Mouse (Mus musculus): ENCODE data around the gene Tas2r125. TPM values are rescaled to one million over a fixed set of nuclear protein-coding genes. Genes with fewer than 3 reads are reported as not detected.
"Not testable (repeated sequence)": the region's sequence is repeated elsewhere in the genome, so short reads cannot be mapped to it uniquely, and the experiment has no call there.

The Tas2r125 gene
- not detected in 2 replicates for polyA plus RNA-seq (2015; fragmentation: Nextera tagmentation; extraction: Ambion mirVana)

- no peak for ATAC-seq (ENCODE audit: borderline replicate concordance, extremely low read depth, low FRiP score, low TSS enrichment)
- Histone ChIP-seq H3K27me3 (no peaks in the 10 kb centered on the region), H3K9me3 (no peaks in the 10 kb centered on the region), H3K4me2 (no peak within 1 kb of the TSS), H3K36me3 (no peaks in the 10 kb centered on the region), H3K27ac (no peak within 1 kb of the TSS), H3K4me1 (no peaks in the 10 kb centered on the region), H3K9ac (no peak within 1 kb of the TSS), H3K4me3 (no peak within 1 kb of the TSS)
- WGBS = 83% methylated on average over 3 of the region's 3 CpGs
These were observed at the start of gene Tas2r125 for GRCm38 (mm10) chr6:132909351-132909750. Tas2r125 (plus strand) TSS chr6:132909651.

DNA sequence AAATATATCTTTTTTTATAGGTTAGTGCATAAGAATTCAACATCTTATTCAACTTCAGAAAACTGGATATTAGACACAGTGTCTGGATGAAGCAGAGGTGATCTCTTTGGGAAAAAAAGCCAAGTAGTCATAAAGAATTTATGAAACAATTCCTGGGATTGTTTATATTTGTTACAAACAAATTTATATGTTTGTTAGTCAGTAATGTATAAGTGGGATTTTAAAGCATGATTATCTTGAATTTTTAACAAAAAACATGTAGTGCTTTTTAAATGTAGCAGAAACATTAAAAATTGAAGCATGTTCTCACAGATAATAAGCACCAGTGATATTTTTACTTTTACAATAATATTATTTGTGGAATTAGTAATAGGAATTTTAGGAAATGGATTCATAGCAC is 41.7 kb upstream of the Tas2r125 start, which contains the start of gene Tas2r110:
Gene Tas2r110 (plus strand): TSS at position 301 of the 400 bp plus-strand sequence.
- Histone ChIP-seq H3K4me1 (no peaks in the 10 kb centered on the region), H3K36me3 (no peaks in the 10 kb centered on the region), H3K4me3 (no peak within 1 kb of the TSS), H3K9me3 (no peaks in the 10 kb centered on the region), H3K27me3 (no peaks in the 10 kb centered on the region), H3K9ac (no peak within 1 kb of the TSS), H3K27ac (no peak within 1 kb of the TSS), H3K4me2 (no peak within 1 kb of the TSS)
- ATAC-seq (ENCODE audit: borderline replicate concordance, extremely low read depth, low FRiP score, low TSS enrichment) = no peak

DNA sequence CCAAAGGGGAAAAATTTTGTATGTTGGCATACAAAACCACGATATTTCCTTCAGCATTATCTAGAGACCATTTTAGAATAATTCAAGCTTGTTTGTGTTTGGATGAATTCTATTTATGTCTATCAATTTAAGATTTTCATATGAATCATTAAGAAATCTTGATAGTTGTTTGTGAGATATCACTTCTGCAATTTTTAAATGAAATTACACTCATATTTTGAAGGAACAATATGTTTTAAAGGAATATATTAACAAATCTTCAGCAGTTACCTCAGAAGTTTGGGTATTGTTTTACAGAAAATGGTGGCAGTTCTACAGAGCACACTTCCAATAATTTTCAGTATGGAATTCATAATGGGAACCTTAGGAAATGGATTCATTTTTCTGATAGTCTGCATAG is 16.7 kb upstream of the Tas2r125 start, which contains the start of gene Tas2r113:
Gene Tas2r113 (plus strand): TSS at position 301 of the 400 bp plus-strand sequence.
- H3K4me3 ChIP-seq = no peak within 1 kb of the TSS
- no peaks in the 10 kb centered on the region for H3K27me3 ChIP-seq
- 62% methylated on average over 1 of the region's 1 CpGs for whole genome bisulfite sequencing
- no peaks in the 10 kb centered on the region for H3K4me1 ChIP-seq
- H3K27ac ChIP-seq = no peak within 1 kb of the TSS
- no peaks in the 10 kb centered on the region for H3K36me3 ChIP-seq
- no peaks in the 10 kb centered on the region for H3K9me3 ChIP-seq
- H3K9ac ChIP-seq = no peak within 1 kb of the TSS
- no peak within 1 kb of the TSS for H3K4me2 ChIP-seq
- ATAC-seq (ENCODE audit: borderline replicate concordance, extremely low read depth, low FRiP score, low TSS enrichment) = no peak

DNA sequence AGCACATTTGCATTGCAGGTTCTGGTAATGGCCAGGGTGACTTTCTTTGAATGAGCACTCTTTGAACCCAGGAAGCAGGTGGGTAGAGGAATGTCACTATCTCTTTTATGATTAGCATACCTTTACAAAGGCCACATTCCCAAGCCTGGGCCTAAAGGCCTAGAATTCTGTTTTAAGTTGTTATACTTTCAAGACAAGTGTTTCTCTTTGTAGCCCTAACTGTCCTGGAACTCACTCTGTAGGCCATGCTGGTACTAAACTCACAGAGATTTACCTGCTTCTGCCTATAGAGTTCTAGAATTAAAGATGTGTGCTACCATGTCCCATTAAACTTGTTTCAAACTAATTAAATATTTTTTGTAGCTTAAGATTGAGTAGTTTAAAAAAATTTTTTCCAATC is 31.9 kb downstream of the Tas2r125 start:
- not testable (repeated sequence) for H3K27me3 ChIP-seq; H3K9me3 ChIP-seq; H3K4me3 ChIP-seq; H3K9ac ChIP-seq; ATAC-seq (ENCODE audit: borderline replicate concordance, extremely low read depth, low FRiP score, low TSS enrichment); H3K4me2 ChIP-seq; H3K4me1 ChIP-seq; H3K27ac ChIP-seq; H3K36me3 ChIP-seq

- Histone ChIP-seq H3K9me3 (no peaks in the 10 kb centered on the region), H3K9ac (no peak within 1 kb of the TSS), H3K27ac (no peak within 1 kb of the TSS), H3K4me3 (no peak within 1 kb of the TSS), H3K4me2 (no peak within 1 kb of the TSS), H3K4me1 (no peaks in the 10 kb centered on the region), H3K27me3 (no peaks in the 10 kb centered on the region), H3K36me3 (no peaks in the 10 kb centered on the region)
- no peak for ATAC-seq (ENCODE audit: borderline replicate concordance, extremely low read depth, low FRiP score, low TSS enrichment)
- 71% methylated on average over 2 of the region's 2 CpGs for WGBS
These were observed 41.4 kb downstream of the Tas2r125 start, which contains the start of gene Tas2r129 for GRCm38 (mm10) chr6:132950802-132951201. Tas2r129 (plus strand) TSS chr6:132951102.

DNA sequence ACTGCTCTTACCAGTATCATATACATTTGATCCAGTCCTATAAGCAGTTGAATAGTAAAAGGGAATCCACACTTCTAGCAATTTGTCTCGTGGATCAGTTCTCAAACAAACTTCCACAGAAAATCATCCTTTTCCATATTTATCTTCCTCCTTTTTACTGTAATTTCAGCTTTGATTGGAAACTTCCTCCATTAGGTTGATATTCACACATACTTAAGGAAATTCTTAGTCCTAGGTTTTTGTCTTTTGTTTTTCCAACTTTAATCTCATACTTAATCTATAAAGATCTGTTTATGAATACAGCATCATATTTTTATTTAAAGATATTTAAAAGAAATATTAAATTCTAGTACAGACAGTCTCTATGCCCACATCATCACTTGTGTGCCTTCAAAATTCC is 48.4 kb downstream of the Tas2r125 start, which contains the start of gene Tas2r131:
Gene Tas2r131 (minus strand): TSS at position 101 of the 400 bp plus-strand sequence.
- no peak within 1 kb of the TSS for H3K4me3 ChIP-seq
- H3K36me3 ChIP-seq = no peaks in the 10 kb centered on the region
- H3K4me1 ChIP-seq = no peaks in the 10 kb centered on the region
- ATAC-seq (ENCODE audit: borderline replicate concordance, extremely low read depth, low FRiP score, low TSS enrichment) = no peak
- H3K4me2 ChIP-seq = no peak within 1 kb of the TSS
- H3K9ac ChIP-seq = no peak within 1 kb of the TSS
- H3K9me3 ChIP-seq = no peaks in the 10 kb centered on the region
- 58% methylated on average over 1 of the region's 1 CpGs for WGBS
- H3K27ac ChIP-seq = no peak within 1 kb of the TSS
- no peaks in the 10 kb centered on the region for H3K27me3 ChIP-seq

Other genes starting within 250 kb of the Tas2r125 start
- not detected in 2 replicates for gene Tas2r121, start 208.6 kb upstream of the Tas2r125 start, polyA plus RNA-seq (2015; fragmentation: Nextera tagmentation; extraction: Ambion mirVana)
- not detected in 2 replicates for gene Tas2r122, start 197.7 kb upstream of the Tas2r125 start, polyA plus RNA-seq (2015; fragmentation: Nextera tagmentation; extraction: Ambion mirVana)
- not detected in 2 replicates for gene Tas2r115, start 171.6 kb upstream of the Tas2r125 start, polyA plus RNA-seq (2015; fragmentation: Nextera tagmentation; extraction: Ambion mirVana)
- gene Tas2r124, start 154.9 kb upstream of the Tas2r125 start, polyA plus RNA-seq (2015; fragmentation: Nextera tagmentation; extraction: Ambion mirVana) = not detected in 2 replicates
- gene Tas2r102, start 147.5 kb upstream of the Tas2r125 start, polyA plus RNA-seq (2015; fragmentation: Nextera tagmentation; extraction: Ambion mirVana) = not detected in 2 replicates
- not detected in 2 replicates for gene Tas2r136, start 131.5 kb upstream of the Tas2r125 start, polyA plus RNA-seq (2015; fragmentation: Nextera tagmentation; extraction: Ambion mirVana)
- gene Tas2r117, start 106.8 kb upstream of the Tas2r125 start, polyA plus RNA-seq (2015; fragmentation: Nextera tagmentation; extraction: Ambion mirVana) = not detected in 2 replicates
- not detected in 2 replicates for gene Tas2r123, start 62.5 kb upstream of the Tas2r125 start, polyA plus RNA-seq (2015; fragmentation: Nextera tagmentation; extraction: Ambion mirVana)
- gene Tas2r116, start 54.2 kb upstream of the Tas2r125 start, polyA plus RNA-seq (2015; fragmentation: Nextera tagmentation; extraction: Ambion mirVana) = not detected in 2 replicates
- not detected in 2 replicates for gene Tas2r110, start 41.6 kb upstream of the Tas2r125 start, polyA plus RNA-seq (2015; fragmentation: Nextera tagmentation; extraction: Ambion mirVana)
- not detected in 2 replicates for gene Tas2r113, start 16.6 kb upstream of the Tas2r125 start, polyA plus RNA-seq (2015; fragmentation: Nextera tagmentation; extraction: Ambion mirVana)
- gene Tas2r129, start 41.5 kb downstream of the Tas2r125 start, polyA plus RNA-seq (2015; fragmentation: Nextera tagmentation; extraction: Ambion mirVana) = not detected in 2 replicates
- not detected in 2 replicates for gene Tas2r131, start 48.3 kb downstream of the Tas2r125 start, polyA plus RNA-seq (2015; fragmentation: Nextera tagmentation; extraction: Ambion mirVana)
- not detected in 2 replicates for gene Tas2r109, start 71.3 kb downstream of the Tas2r125 start, polyA plus RNA-seq (2015; fragmentation: Nextera tagmentation; extraction: Ambion mirVana)
- not detected in 2 replicates for gene Tas2r103, start 127.5 kb downstream of the Tas2r125 start, polyA plus RNA-seq (2015; fragmentation: Nextera tagmentation; extraction: Ambion mirVana)
- not detected in 2 replicates for gene Tas2r140, start 146.2 kb downstream of the Tas2r125 start, polyA plus RNA-seq (2015; fragmentation: Nextera tagmentation; extraction: Ambion mirVana)
- 79.6 and 79.8 TPM in 2 replicates for gene Smim10l1, start 195.3 kb downstream of the Tas2r125 start, polyA plus RNA-seq (2015; fragmentation: Nextera tagmentation; extraction: Ambion mirVana)